In genomic region chr15:81774505-81775171, GRCm38 (mm10) we compare ENCODE assay signal across 17 mouse cellular contexts. TPM values are rescaled to one million over a fixed set of nuclear protein-coding genes. Genes with fewer than 3 reads are reported as not detected.
DNase-seq lines count a peak whose midpoint lies in the region; ATAC-seq lines count a peak whose summit lies in the region.
"Had no signal": no experiment of that assay in that cellular context is flagged by ENCODE, and none has a peak within 500 bp of the region (broad histone marks: within the 10 kb centered on the region; RNA-seq: fewer than 3 reads in every experiment).

No protein-coding gene starts in this region.

- peaks cover 96% of the 10 kb centered on the region for H3K36me3 ChIP-seq in heart, embryonic 12.5 days

- peak; percentile 97 for DNase-seq in heart, adult 11 months
- peak; percentile 51 for DNase-seq in NIH3T3 (ENCODE audit: low read depth)
- DNase-seq in adrenal gland, postnatal 36 days: peak; percentile 76 to 84
- peak; percentile 42 for DNase-seq in heart, postnatal 25 days (ENCODE audit: low spot score)
- no peak for DNase-seq in layer of hippocampus, adult 9-11 months
- DNase-seq in right cerebral cortex, adult 2 months (ENCODE audit: low spot score in 2 of 2): no peak
- DNase-seq: left cerebral cortex, postnatal 4 days; lung, adult 2 months; spleen, adult 18-20 months; thymus, adult 18-20 months had no signal

- WGBS in heart, embryonic 12.5 days: 79% methylated on average over 15 of the region's 15 CpGs

- no peak overlapping the region for H3K27ac ChIP-seq in heart, embryonic 12.5 days (ENCODE audit: poor library complexity, severe bottlenecking)
- H3K27ac ChIP-seq: neural tube, embryonic 13.5 days had no signal

- ATAC-seq in heart, embryonic 12.5 days (ENCODE audit: insufficient number of reproducible peaks, low FRiP score): no peak
- no peak for ATAC-seq in frontal cortex, adult (ENCODE audit: low TSS enrichment)
- ATAC-seq: intestine, embryonic 16.5 days had no signal

- H3K4me2 ChIP-seq in heart, embryonic 12.5 days: no peak overlapping the region
- H3K4me2 ChIP-seq: midbrain, embryonic 11.5 days; neural tube, embryonic 13.5 days had no signal

- H3K27me3 ChIP-seq in heart, embryonic 12.5 days (replicated peaks): no peaks in the 10 kb centered on the region
- H3K27me3 ChIP-seq: CH12.LX; neural tube, embryonic 13.5 days had no signal

- intact Hi-C loops in heart, postnatal 25 days (cut with DNase I): no loop called here

- no peak overlapping the region for H3K4me3 ChIP-seq in heart, embryonic 12.5 days
- H3K4me3 ChIP-seq: erythroblast, embryonic 14.5 days; neural tube, embryonic 13.5 days had no signal

- H3K4me1 ChIP-seq in heart, embryonic 12.5 days (replicated peaks): 0 out of 2 replicates have a peak, but pooled peaks cover 7% of the 10 kb centered on the region
- H3K4me1 ChIP-seq: neural tube, embryonic 13.5 days had no signal

- no peak overlapping the region for H3K9ac ChIP-seq in heart, embryonic 12.5 days
- H3K9ac ChIP-seq: neural tube, embryonic 13.5 days had no signal

- 0 out of 2 replicates have a peak, but pooled peaks cover 3% of the 10 kb centered on the region for H3K9me3 ChIP-seq in heart, embryonic 12.5 days (replicated peaks)
- H3K9me3 ChIP-seq: neural tube, embryonic 13.5 days had no signal

RNA-seq across cellular contexts. Expression of gene Tef, which starts 27.6 kb away (rescaled TPM):
- polyA plus RNA-seq in heart, embryonic 12.5 days (2016; fragmentation: Nextera tagmentation; extraction: Ambion mirVana): 26.0 and 27.8 TPM in 2 replicates
- 100 to 1,000 TPM in 1 of 2 experiments, 10 to 100 TPM in 1; 61.4 to 101 TPM for total RNA-seq in adrenal gland, postnatal 36 days (2021)
- 100 to 1,000 TPM in 1 of 2 experiments, 10 to 100 TPM in 1; 64.1 to 135 TPM for total RNA-seq in heart, postnatal 25 days (2021)

RNA-seq across cellular contexts. Expression of gene Rangap1, which starts 29.3 kb away (rescaled TPM):
- polyA plus RNA-seq in heart, embryonic 12.5 days (2016; fragmentation: Nextera tagmentation; extraction: Ambion mirVana): 102 and 106 TPM in 2 replicates
- total RNA-seq in adrenal gland, postnatal 36 days (2021): 10 to 100 TPM; 54.2 to 78.8 TPM
- 10 to 100 TPM; 22.7 to 27.5 TPM for total RNA-seq in heart, postnatal 25 days (2021)

RNA-seq across cellular contexts. Expression of gene Zc3h7b, which starts 29.8 kb away (rescaled TPM):
- 27.4 and 30.8 TPM in 2 replicates for polyA plus RNA-seq in heart, embryonic 12.5 days (2016; fragmentation: Nextera tagmentation; extraction: Ambion mirVana)
- 10 to 100 TPM; 75.1 to 77.3 TPM for total RNA-seq in adrenal gland, postnatal 36 days (2021)
- total RNA-seq in heart, postnatal 25 days (2021): 10 to 100 TPM; 70.3 to 72.9 TPM

Comparison
In these comparisons a context has a peak if more than half of its experiments do, and no peak if none do; other contexts are left out.
1. DNase-seq: peak in heart, adult 11 months (single experiment), NIH3T3 (single experiment), adrenal gland, postnatal 36 days (2 of 2) and heart, postnatal 25 days (single experiment); none in layer of hippocampus, adult 9-11 months (single experiment) and right cerebral cortex, adult 2 months (0 of 2).